Mouse (Mus musculus) right cerebral cortex, adult 2 months (tissue): Measurements from ENCODE around the gene Tmem256.

ENCODE experiments used
- DNase-seq, 2 experiments: peaks; one replicate each; pipeline ENCODE4 v3.0.0; 2021 to 2022; ENCODE audit warnings: low spot score in 2 of 2

Tmem256 gene

GRCm38 (mm10) chr11:69815155-69815554 is 23.2 kb upstream of the Tmem256 start, which contains the start of gene Gm39566:
Gene Gm39566, minus strand, starts transcription at chr11:69815298.
- DNase-seq = no peak

GRCm38 (mm10) chr11:69816520-69816919 is 21.8 kb upstream of the Tmem256 start:
- no peak for DNase-seq

GRCm38 (mm10) chr11:69818365-69818764 is 19.9 kb upstream of the Tmem256 start, which contains the start of gene Spem2:
Gene Spem2, minus strand, starts transcription at chr11:69818465.
- no peak for DNase-seq

- DNase-seq = no peak
Measured at GRCm38 (mm10) chr11:69818871-69819270, 19.4 kb upstream of the Tmem256 start.

- DNase-seq = no peak
Measured at GRCm38 (mm10) chr11:69822080-69822479, 16.2 kb upstream of the Tmem256 start, which contains the start of gene Spem1. Gene Spem1, minus strand, starts transcription at chr11:69822180.

GRCm38 (mm10) chr11:69823456-69823855 is 14.9 kb upstream of the Tmem256 start:
- no peak for DNase-seq

- no peak for DNase-seq
Measured at GRCm38 (mm10) chr11:69828832-69829231, 9.5 kb upstream of the Tmem256 start.

GRCm38 (mm10) chr11:69833554-69833953 is 4.8 kb upstream of the Tmem256 start:
- no peak for DNase-seq

GRCm38 (mm10) chr11:69834001-69834549 is 4.2 kb upstream of the Tmem256 start:
- DNase-seq = peak; percentile 34

- no peak for DNase-seq
Measured at GRCm38 (mm10) chr11:69835326-69835965, 2.9 kb upstream of the Tmem256 start.

GRCm38 (mm10) chr11:69835966-69836335 is 2.4 kb upstream of the Tmem256 start:
- no peak for DNase-seq

GRCm38 (mm10) chr11:69836703-69837576 is 1.4 kb upstream of the Tmem256 start:
- peak; percentile 48 to 60 for DNase-seq

GRCm38 (mm10) chr11:69837604-69837951 is 736 bp upstream of the Tmem256 start, which contains the start of gene Nlgn2:
Gene Nlgn2, minus strand, starts transcription at chr11:69837784.
- no peak for DNase-seq

- DNase-seq = no peak
Measured at GRCm38 (mm10) chr11:69838714-69839104, 395 bp downstream of the Tmem256 start.

GRCm38 (mm10) chr11:69846198-69846680 is 7.9 kb downstream of the Tmem256 start, which contains the start of gene Plscr3:
Gene Plscr3, plus strand, starts transcription at chr11:69846376.
- DNase-seq = peak; percentile 80 to 90

- DNase-seq = no peak
Measured at GRCm38 (mm10) chr11:69846738-69847688, 8.7 kb downstream of the Tmem256 start.

- DNase-seq = no peak
Measured at GRCm38 (mm10) chr11:69848021-69848420, 9.7 kb downstream of the Tmem256 start.

- no peak for DNase-seq
Measured at GRCm38 (mm10) chr11:69849128-69849527, 10.8 kb downstream of the Tmem256 start.

- DNase-seq = no peak
Measured at GRCm38 (mm10) chr11:69849884-69850283, 11.6 kb downstream of the Tmem256 start.

- no peak for DNase-seq
Measured at GRCm38 (mm10) chr11:69850754-69851153, 12.4 kb downstream of the Tmem256 start.

GRCm38 (mm10) chr11:69853994-69854393 is 15.7 kb downstream of the Tmem256 start:
- no peak for DNase-seq
